Mouse (Mus musculus) cerebellum, adult 9-10 months (tissue): Measurements from ENCODE around the gene Fance.
"Not testable (repeated sequence)": the region's sequence is repeated elsewhere in the genome, so short reads cannot be mapped to it uniquely, and the experiment has no call there.

Experiments used
- DNase-seq: peaks from one replicate; pipeline ENCODE4 v3.0.0; 2022

The Fance gene

DNA sequence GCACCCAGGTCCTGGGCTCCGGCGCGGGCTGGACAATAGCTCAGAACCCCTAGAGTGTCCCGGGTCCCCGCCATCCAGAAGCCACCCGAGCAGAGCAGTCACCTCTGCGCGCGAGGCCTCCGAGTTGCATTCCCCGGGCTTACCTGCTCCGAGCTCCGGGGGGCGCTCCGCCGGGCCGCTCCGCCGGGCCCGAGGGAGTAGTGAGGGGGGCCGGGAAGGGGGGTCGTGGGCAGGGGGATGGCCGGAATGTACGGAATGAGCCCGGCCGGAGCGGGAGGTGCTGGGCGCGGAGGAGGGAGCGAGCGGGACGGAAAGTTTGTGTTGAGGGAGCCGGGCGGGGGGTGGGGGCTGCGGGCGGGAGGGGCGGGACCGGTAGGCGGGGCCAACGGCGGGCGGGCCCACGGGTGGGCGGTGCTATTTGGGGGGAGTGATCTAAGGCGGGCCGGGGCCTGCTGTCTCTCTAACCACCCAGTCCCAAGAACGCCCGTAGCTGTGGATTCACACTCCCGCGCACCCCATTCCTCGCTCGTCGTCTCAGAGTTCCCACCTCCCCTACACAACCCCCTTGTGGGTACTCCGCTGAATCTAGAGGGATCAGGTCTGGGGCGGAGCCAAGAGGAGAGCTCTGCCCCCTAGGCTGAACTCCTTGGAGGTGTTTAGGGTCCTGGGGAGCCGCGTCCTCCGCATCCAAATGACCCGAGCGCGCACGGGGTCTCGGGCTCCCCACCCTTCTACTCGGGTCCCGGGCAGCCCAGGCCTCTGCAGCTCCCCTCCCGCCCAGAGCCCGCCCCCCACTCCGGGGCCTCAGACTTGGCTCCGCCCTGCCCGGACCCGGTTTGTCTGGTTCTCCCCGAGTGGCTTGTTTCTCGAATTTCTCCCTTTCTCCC lies 37.4 kb downstream of the Fance start, which contains the start of gene Tead3:
Gene Tead3 (minus strand): TSS at position 352 of the 887 bp plus-strand sequence.
- no peak for DNase-seq

- DNase-seq: no peak
Observed at GRCm38 (mm10) chr17:28351353-28351890, 38.1 kb downstream of the Fance start.

DNA sequence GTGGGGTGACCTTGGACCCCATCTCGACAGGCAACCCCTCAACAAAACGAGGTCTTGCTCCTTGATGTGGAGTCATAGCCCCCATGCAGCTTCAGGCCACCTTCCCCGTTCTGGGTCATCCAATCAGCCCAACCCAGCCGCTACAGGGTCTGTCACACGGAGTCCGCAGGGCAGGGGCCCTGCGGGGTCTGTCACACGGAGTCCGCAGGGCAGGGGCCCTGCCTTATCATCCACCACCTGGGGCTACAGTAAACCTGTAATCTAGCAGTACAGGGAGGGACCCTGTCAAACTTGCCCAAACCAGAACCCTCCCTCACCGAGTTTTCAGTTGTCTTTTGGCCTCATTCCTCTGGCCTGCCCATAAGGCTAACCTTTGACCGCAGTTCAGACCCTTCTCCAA lies 38.7 kb downstream of the Fance start:
- DNase-seq: no peak

DNA sequence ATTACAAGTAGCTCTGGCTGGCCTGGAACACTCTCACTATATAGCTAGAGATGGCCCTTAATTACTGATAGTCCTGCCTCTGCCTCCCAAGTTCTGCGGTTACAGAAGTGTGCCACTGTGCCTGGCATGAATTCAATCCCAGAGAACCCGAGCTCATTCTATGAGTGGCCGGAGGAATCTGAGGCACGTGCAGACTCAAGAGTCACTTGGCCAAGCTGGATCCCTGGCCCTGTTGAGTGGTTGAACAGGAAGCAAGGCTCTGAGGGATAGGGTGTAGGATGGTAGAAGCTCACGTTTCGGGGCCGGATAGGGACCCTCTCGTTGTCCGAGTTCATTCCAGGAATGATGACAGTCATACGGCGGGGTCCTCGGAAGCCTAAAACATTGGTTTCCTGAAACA lies 42.6 kb downstream of the Fance start:
- no peak for DNase-seq

- not testable (repeated sequence) for DNase-seq
Observed at GRCm38 (mm10) chr17:28358576-28359261, 45.4 kb downstream of the Fance start.

GRCm38 (mm10) chr17:28360531-28361277 lies 47.4 kb downstream of the Fance start:
- no peak for DNase-seq

GRCm38 (mm10) chr17:28361921-28362652 lies 48.8 kb downstream of the Fance start:
- DNase-seq: no peak

DNA sequence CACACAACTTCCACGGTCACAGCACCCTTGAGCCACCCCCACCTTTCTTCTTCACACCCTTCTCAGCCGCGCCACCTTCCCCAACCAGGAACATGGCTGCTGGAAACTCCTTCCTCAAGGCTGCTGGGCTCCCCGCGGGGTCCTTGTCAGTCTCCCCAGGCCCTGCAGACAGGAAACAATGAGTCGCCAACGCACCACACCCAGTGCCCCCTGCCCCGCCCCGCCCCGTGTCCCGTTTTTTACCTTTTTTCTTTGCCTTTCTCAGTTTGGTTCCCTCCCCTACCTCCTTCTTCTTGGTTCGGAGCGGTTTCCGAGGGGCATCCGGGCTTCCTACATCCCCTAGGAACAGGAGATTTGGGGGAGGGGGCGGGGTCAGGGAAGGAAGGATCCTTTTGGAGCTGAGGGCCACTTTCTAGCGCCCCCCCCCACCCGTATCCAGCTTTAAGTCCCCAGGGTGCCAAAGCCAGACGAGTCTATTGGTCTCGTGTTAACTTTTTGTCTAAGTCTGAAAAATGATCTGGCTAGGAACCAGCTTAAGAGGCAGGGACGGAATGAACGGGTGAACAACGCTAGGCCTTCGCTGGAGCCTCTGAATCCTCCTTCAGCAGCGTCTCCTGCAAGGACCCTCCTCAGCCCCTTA lies 49.5 kb downstream of the Fance start:
- no peak for DNase-seq

DNA sequence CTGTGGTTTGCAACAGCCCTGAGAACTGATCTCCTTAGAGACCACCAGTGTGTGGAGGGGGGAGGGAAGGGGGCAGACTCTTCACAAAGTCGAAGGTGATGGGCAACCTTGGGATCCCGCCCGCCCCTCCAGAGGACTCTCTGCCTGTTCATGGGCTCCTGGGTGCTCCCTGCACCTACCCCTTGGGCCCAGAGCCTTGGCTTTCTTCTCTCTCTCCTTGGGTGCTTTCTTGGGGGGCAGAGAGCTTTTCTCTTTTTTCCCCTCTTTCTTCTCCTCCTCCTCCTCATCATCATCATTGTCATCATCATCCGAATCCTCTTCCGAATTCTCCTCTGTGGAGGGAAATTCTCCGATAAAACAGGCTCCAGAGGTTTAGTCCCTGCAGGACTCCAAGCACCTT lies 50.2 kb downstream of the Fance start:
- no peak for DNase-seq

- DNase-seq: no peak
Observed at GRCm38 (mm10) chr17:28365122-28365521, 51.8 kb downstream of the Fance start, which contains the start of gene Tulp1. Gene Tulp1 (minus strand): TSS chr17:28365222.

- DNase-seq: peak; percentile 44
Observed at GRCm38 (mm10) chr17:28368449-28368848, 55.1 kb downstream of the Fance start.

GRCm38 (mm10) chr17:28369056-28369455 lies 55.7 kb downstream of the Fance start:
- DNase-seq: no peak

- DNase-seq: no peak
Observed at GRCm38 (mm10) chr17:28371286-28371685, 58.0 kb downstream of the Fance start.

DNA sequence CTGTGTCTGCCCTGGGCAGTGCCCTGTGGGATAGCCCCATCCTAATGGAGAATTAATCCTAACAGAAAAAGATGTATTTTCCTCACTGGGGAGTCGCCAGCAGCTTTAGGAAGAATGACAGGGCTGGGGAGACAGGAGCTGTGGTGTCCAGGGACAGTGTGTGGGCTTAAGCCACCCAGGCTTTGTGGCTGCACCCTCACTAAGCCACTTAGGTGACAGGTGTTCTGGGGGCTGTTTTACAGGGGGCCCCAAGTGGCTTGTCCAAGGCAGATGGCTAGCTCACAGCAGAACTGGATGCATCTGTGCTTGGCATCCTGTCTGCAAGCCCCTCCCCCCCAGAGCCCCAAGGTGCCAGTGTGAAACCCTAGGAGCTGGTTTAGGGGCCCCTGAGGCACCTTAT lies 58.6 kb downstream of the Fance start:
- DNase-seq: no peak

GRCm38 (mm10) chr17:28373821-28374220 lies 60.5 kb downstream of the Fance start:
- DNase-seq: no peak

DNA sequence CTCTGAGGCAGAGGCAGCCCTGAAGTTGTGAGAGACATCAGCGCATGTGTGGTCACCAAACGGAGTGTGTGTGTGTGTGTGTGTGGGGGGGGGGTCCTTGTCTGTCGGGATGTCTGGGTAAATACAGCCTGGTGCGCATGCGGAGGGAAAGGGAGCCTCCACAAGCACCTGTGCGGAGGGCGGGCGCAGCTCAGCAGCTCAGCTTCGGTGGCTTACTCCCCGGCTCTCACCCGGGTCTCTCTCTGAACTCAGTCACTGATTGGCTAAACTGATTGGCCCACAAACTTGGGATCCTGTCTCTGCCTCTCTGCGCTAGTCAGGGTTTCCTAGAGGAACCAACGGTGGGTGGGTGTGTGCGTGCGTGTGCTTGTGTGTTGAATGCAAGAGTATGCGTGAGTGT lies 61.2 kb downstream of the Fance start:
- DNase-seq: no peak

DNA sequence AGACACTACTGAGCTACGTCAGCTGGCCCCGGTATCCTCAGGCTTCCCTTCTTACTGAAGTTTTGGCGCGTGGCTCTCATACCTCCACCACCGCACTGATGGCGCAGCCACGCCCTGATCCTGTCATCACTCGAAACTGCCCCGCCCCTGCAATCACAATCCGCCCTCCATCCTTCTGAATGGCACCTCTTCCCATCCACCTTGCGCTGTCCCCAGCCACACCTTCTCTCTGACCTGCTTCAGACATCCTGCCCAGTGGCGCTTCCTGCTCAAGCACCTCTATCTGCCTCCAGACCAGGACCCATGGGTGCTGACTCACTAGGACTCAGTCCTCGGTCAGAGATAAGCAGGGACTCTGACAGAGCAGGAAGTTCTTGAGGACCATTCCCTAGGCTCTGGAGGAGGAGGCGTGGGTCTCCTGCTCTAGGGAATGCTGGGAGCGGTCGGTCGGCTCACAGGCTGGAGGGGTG lies 62.3 kb downstream of the Fance start:
- DNase-seq: no peak
